Mouse (Mus musculus) megakaryocyte, embryonic 14.5 days (primary cell): Measurements from ENCODE around the gene Otp.

Experiments used
- FLI1 ChIP-seq: IDR thresholded peaks from 2 replicates; pipeline ENCODE4 v1.6.1; 2012; ENCODE audit warnings: low read length, inconsistent platforms, mixed read lengths
- GATA1 ChIP-seq: IDR thresholded peaks from 3 replicates; pipeline ENCODE4 v1.6.1; 2012; ENCODE audit warnings: mixed read lengths, low read length, inconsistent platforms, borderline replicate concordance

DNA sequence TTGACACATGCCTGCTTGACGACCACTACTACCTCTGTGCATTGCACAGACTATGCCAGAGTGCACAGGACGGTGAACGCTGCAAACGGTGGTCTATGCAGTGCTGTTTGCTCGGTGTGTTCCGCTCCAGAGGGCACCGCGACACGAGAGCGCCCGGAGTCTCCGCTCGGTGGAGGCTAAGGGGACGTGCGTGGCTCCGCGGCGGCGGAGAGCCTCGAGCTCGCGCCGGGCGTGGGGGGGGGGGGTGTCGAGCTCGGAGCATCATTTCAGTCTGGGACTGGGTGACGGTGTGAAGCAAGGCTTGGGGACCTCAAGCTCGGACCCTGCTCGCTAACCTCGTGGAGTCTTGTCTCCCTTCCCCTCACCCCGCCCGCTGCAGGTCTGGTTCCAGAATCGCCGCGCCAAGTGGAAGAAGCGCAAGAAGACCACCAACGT, 7.3 kb downstream of the Otp start:
- TF ChIP-seq GATA1 = no peak
- TF ChIP-seq FLI1 = no peak
